Mouse (Mus musculus) gastrocnemius, postnatal 4 days (tissue): Measurements from ENCODE around the gene G6pc3. TPM values are rescaled to one million over a fixed set of nuclear protein-coding genes. Genes with fewer than 3 reads are reported as not detected.

Experiments
- DNase-seq, 2 experiments: peaks; one replicate each; pipeline ENCODE4 v3.0.0; 2021 to 2022; ENCODE audit warnings: low spot score in 2 of 2, mixed read lengths in 2 of 2
- total RNA-seq, 2 experiments: library from RNA; stranded (reverse); gene quantifications; 2 replicates each; pipeline ENCODE4 v1.2.3; 2021

The G6pc3 gene
- total RNA-seq, 2 experiments from 2014 or later, result 28.1 to 32.0 TPM

- DNase-seq, result no peak
These were observed 28.0 kb downstream of the G6pc3 start for GRCm38 (mm10) chr11:102217396-102217795.

- no peak for DNase-seq
These were observed 28.5 kb downstream of the G6pc3 start for GRCm38 (mm10) chr11:102217876-102218430.

- peak; percentile 91 to 94 for DNase-seq
These were observed 29.4 kb downstream of the G6pc3 start for GRCm38 (mm10) chr11:102218783-102219182.

- no peak for DNase-seq
These were observed 30.0 kb downstream of the G6pc3 start for GRCm38 (mm10) chr11:102219247-102219993.

- DNase-seq, result peak in 1 of 2 experiments; percentile 63
These were observed 30.6 kb downstream of the G6pc3 start for GRCm38 (mm10) chr11:102219994-102220346.

GRCm38 (mm10) chr11:102220451-102220850, 31.0 kb downstream of the G6pc3 start:
- DNase-seq, result no peak

GRCm38 (mm10) chr11:102221243-102221953, 32.0 kb downstream of the G6pc3 start:
- no peak for DNase-seq

- DNase-seq, result no peak
These were observed 32.5 kb downstream of the G6pc3 start for GRCm38 (mm10) chr11:102221954-102222351.

- DNase-seq, result peak in 1 of 2 experiments; percentile 41
These were observed 33.7 kb downstream of the G6pc3 start for GRCm38 (mm10) chr11:102223166-102223565.

GRCm38 (mm10) chr11:102224686-102225085, 35.3 kb downstream of the G6pc3 start:
- peak in 1 of 2 experiments; percentile 25 for DNase-seq

GRCm38 (mm10) chr11:102225221-102225620, 35.8 kb downstream of the G6pc3 start:
- no peak for DNase-seq

GRCm38 (mm10) chr11:102226067-102226978, 36.9 kb downstream of the G6pc3 start:
- no peak for DNase-seq

- DNase-seq, result no peak
These were observed 38.1 kb downstream of the G6pc3 start for GRCm38 (mm10) chr11:102227270-102228190.

GRCm38 (mm10) chr11:102228191-102228545, 38.7 kb downstream of the G6pc3 start:
- no peak for DNase-seq

GRCm38 (mm10) chr11:102228646-102229268, 39.3 kb downstream of the G6pc3 start:
- no peak for DNase-seq

GRCm38 (mm10) chr11:102229331-102229953, 40.0 kb downstream of the G6pc3 start:
- DNase-seq, result peak in 1 of 2 experiments; percentile 25

- DNase-seq, result peak; percentile 90 to 98
These were observed 40.8 kb downstream of the G6pc3 start, which contains the start of gene Hdac5 for GRCm38 (mm10) chr11:102230006-102230741. Gene Hdac5 (minus strand): TSS chr11:102230166.

- no peak for DNase-seq
These were observed 46.6 kb downstream of the G6pc3 start for GRCm38 (mm10) chr11:102236022-102236421.
